Mouse (Mus musculus) stomach, postnatal 0 days (tissue): ENCODE data around the gene Slc25a34. TPM values are rescaled to one million over a fixed set of nuclear protein-coding genes. Genes with fewer than 3 reads are reported as not detected.

Source experiments
- ATAC-seq: fragments of 200-750 bp; cut with Nextera tagmentation; 2 replicates; pipeline ENCODE4 v1.8.0; 2017; ENCODE audit not compliant: low FRiP score, low TSS enrichment
- DNase-seq: peaks from one replicate; pipeline ENCODE4 v3.0.0-alpha.2; 2016; ENCODE audit warnings: low spot score
- H3K27ac ChIP-seq: fragments of 300-500 bp; sonication (generic); replicated peaks from 2 replicates; pipeline ENCODE4 v1.5.1; 2014; ENCODE audit warnings: mild to moderate bottlenecking, control low read depth
- H3K27me3 ChIP-seq: fragments of 300-500 bp; sonication (generic); 2 replicates; pipeline ENCODE4 v1.6.1; 2014; ENCODE audit warnings: low read length; ENCODE audit not compliant: control insufficient read depth, insufficient read depth
- H3K36me3 ChIP-seq: fragments of 300-500 bp; sonication (generic); 2 replicates; pipeline ENCODE4 v1.6.1; 2014; ENCODE audit warnings: low read length, mixed read lengths; ENCODE audit not compliant: control insufficient read depth, insufficient read depth
- H3K4me1 ChIP-seq: fragments of 300-500 bp; sonication (generic); replicated peaks from 2 replicates; pipeline ENCODE4 v1.6.1; 2014; ENCODE audit warnings: antibody characterized with exemption; ENCODE audit not compliant: control insufficient read depth, insufficient read depth
- H3K4me2 ChIP-seq: fragments of 300-500 bp; sonication (generic); replicated peaks from 2 replicates; pipeline ENCODE4 v1.6.1; 2014; ENCODE audit warnings: low read depth, mild to moderate bottlenecking, control low read depth, moderate library complexity
- H3K4me3 ChIP-seq: fragments of 300-500 bp; sonication (generic); 2 replicates; pipeline ENCODE4 v1.5.1; 2014; ENCODE audit warnings: low read depth, low read length, control low read depth
- H3K9ac ChIP-seq: fragments of 300-500 bp; sonication (generic); 2 replicates; pipeline ENCODE4 v1.6.1; 2014; ENCODE audit warnings: mild to moderate bottlenecking, low read length, control low read depth, mixed read lengths
- H3K9me3 ChIP-seq: fragments of 300-500 bp; sonication (generic); 2 replicates; pipeline ENCODE4 v1.6.1; 2016; ENCODE audit warnings: low read length; ENCODE audit not compliant: control insufficient read depth
- CTCF ChIP-seq: IDR thresholded peaks from 2 replicates; pipeline ENCODE4 v1.5.1; 2016; ENCODE audit warnings: antibody characterized with exemption, low read depth, mild to moderate bottlenecking, moderate library complexity
- EP300 ChIP-seq: optimal IDR thresholded peaks from 2 replicates; pipeline ENCODE3; 2016; ENCODE audit warnings: antibody characterized with exemption
- WGBS: fragments of 180-500 bp; shearing (Covaris S2); extraction: QIAGEN DNeasy Blood & Tissue Kit; methylation state at CpG from one replicate; pipeline ENCODE4 v1.1.7; 2014; 5-methylcytosine and 5-hydroxymethylcytosine counted together
- polyA plus RNA-seq: library from polyadenylated mRNA; unstranded; fragments of >200 nt; fragmentation: Nextera tagmentation; extraction: Ambion mirVana; gene quantifications from 2 replicates; pipeline ENCODE4 v1.2.1, GENCODE M21; 2015

Slc25a34 gene
- polyA plus RNA-seq, 1 experiment from 2014 or later, result 1.8 TPM

GRCm38 (mm10) chr4:141632111-141632873 is 8.7 kb upstream of the Slc25a34 start:
- H3K4me1 ChIP-seq, result no peaks in the 10 kb centered on the region
- ATAC-seq (no peak), DNase-seq (no peak)
- no peaks in the 10 kb centered on the region for H3K27me3 ChIP-seq
- peaks cover 42% of the 10 kb centered on the region for H3K36me3 ChIP-seq
- H3K4me3 ChIP-seq, result no peak overlapping the region
- H3K9me3 ChIP-seq, result no peaks in the 10 kb centered on the region
- 89% methylated on average over 21 of the region's 21 CpGs for WGBS
- no peak overlapping the region for H3K9ac ChIP-seq
- TF ChIP-seq EP300 (no peak), CTCF (no peak)
- no peak overlapping the region for H3K27ac ChIP-seq
- H3K4me2 ChIP-seq, result no peak overlapping the region

DNA sequence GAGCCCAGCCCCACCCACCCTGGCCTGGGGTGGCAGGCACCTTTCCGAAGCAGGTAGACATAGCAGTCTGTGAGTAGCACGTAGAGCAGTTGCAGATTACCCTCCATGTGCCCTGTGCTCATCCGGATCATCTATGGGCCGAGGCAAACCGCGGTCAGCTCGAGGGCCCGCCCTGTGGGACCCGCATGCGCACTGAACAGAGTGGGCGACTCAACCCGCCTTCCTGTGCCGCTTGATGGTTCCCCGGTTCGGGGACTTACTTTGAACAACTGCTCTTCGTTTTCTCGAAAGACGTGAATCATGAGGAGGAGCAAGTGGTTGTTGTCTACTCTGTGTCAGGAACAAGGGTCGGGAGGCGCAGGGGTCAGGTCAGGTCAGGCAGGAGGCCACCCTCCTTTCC is 7.6 kb upstream of the Slc25a34 start:
- TF ChIP-seq EP300 (no peak), CTCF (no peak)
- DNase-seq, result no peak

GRCm38 (mm10) chr4:141630021-141630420 is 6.4 kb upstream of the Slc25a34 start:
- Histone ChIP-seq H3K4me1 (no peaks in the 10 kb centered on the region), H3K27me3 (no peaks in the 10 kb centered on the region), H3K4me2 (no peak overlapping the region), H3K27ac (no peak overlapping the region), H3K9me3 (no peaks in the 10 kb centered on the region), H3K4me3 (no peak overlapping the region), H3K36me3 (peaks cover 44% of the 10 kb centered on the region), H3K9ac (no peak overlapping the region)
- DNase-seq (no peak), ATAC-seq (no peak)
- TF ChIP-seq CTCF (no peak), EP300 (no peak)
- WGBS, result 94% methylated on average over 11 of the region's 11 CpGs

More for the DNA sequence above, 7.6 kb upstream of the Slc25a34 start:
- Histone ChIP-seq H3K4me1 (no peaks in the 10 kb centered on the region), H3K9ac (no peak overlapping the region), H3K4me2 (no peak overlapping the region), H3K27ac (no peak overlapping the region), H3K27me3 (no peaks in the 10 kb centered on the region), H3K9me3 (no peaks in the 10 kb centered on the region), H3K36me3 (peaks cover 41% of the 10 kb centered on the region), H3K4me3 (no peak overlapping the region)
- ATAC-seq, result no peak
- WGBS, result 94% methylated on average over 20 of the region's 20 CpGs

DNA sequence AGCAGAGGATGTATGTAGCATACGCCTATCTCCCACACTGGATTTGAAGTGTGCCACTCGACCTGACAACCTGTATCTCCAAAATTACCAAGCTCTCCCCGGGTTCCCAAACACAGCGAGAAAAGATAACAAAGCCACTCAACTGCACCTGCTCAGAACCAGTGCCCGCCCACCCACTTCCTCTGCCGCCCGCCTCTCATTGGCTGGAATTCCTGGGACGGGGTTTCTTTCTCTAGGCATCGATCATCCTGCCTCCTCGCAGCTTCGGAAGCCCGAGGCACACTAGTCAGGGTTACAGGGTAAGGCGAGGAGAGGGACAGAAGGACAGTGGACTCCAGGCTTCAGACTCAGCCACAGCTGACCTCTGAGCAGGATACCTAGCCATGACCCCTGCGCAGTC is 5.0 kb upstream of the Slc25a34 start:
- Histone ChIP-seq H3K9me3 (no peaks in the 10 kb centered on the region), H3K27ac (no peak overlapping the region), H3K4me2 (no peak overlapping the region), H3K36me3 (peaks cover 44% of the 10 kb centered on the region), H3K4me3 (no peak overlapping the region), H3K27me3 (no peaks in the 10 kb centered on the region), H3K4me1 (no peaks in the 10 kb centered on the region), H3K9ac (no peak overlapping the region)
- ATAC-seq (no peak), DNase-seq (no peak)
- 81% methylated on average over 14 of the region's 14 CpGs for WGBS
- TF ChIP-seq CTCF, result no peak
- no peak for TF ChIP-seq EP300

DNA sequence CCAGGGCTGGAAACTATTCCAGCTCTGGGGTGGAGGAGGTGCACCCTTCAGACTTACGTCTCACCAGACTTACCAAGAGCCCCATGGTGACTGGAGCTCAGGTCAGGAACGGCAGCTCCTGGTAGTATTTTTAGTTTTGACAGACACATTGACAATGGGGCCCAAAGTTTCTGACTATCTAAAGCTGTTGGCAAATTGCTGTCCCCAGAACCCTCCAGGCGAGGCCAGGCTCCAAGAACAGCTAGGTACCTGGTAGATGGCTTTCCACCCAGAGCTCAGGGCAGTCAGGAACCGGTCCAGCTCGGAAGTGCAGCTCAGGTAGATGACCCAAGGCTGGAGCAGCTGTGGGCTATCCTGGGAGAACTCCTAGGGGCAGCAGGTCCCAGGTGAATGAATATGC is 3.9 kb upstream of the Slc25a34 start:
- no peak for ATAC-seq
- Histone ChIP-seq H3K27ac (no peak overlapping the region), H3K4me1 (no peaks in the 10 kb centered on the region), H3K9me3 (no peaks in the 10 kb centered on the region), H3K27me3 (no peaks in the 10 kb centered on the region), H3K9ac (no peak overlapping the region), H3K4me2 (no peak overlapping the region), H3K4me3 (no peak overlapping the region), H3K36me3 (peaks cover 44% of the 10 kb centered on the region)
- WGBS, result 83% methylated on average over 5 of the region's 5 CpGs
- no peak for DNase-seq
- TF ChIP-seq CTCF, result no peak
- TF ChIP-seq EP300, result no peak

DNA sequence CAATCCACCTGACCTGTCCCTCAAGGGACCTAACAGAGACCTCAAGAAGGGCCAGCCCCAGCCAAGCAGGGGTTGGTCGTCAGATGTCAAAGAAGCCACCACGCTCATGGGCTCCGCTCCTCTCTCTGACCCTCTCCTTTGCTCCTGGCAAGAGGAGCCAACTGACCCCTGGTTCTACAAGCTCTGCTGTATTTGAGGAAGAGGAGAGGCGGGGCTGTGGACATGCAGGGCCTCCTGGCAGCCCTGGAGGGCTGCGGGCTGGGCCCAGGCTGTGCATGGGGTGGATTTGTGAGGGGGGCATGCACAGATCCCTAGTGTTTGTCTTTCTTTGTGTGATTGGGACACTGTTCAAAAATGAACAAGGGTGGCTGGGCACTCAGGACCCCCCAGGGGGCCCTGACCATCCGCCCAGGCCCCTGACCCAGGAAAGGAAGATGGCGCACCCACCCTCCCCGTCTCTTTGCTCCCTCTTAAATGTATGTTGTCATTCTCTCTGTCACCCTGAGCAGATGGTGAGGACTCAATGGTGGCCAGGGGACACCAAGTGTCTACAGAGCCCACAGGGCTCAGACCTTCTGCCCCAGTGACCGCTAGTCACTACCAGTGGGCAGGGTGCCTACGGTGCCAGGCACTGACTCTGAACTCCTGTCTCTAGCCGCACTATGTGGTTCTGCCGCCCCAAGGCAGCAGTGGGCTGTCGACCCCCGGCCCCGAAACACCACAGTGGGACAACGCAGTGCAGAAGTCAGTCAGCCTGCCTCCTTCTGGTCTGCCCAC is 2.3 kb upstream of the Slc25a34 start:
- Histone ChIP-seq H3K9me3 (no peaks in the 10 kb centered on the region), H3K4me1 (no peaks in the 10 kb centered on the region), H3K4me2 (no peak overlapping the region), H3K9ac (no peak overlapping the region), H3K36me3 (peaks cover 29% of the 10 kb centered on the region), H3K27ac (no peak overlapping the region), H3K27me3 (no peaks in the 10 kb centered on the region), H3K4me3 (no peak overlapping the region)
- DNase-seq, result peak; percentile 13
- no peak for ATAC-seq
- 88% methylated on average over 16 of the region's 16 CpGs for WGBS
- TF ChIP-seq CTCF (no peak), EP300 (no peak)
